Mouse (Mus musculus) monocyte, adult 5-6 weeks (primary cell): ENCODE measurements at regions not wholly inside any gene's neighbourhood (a gene's known extent, or its start where the extent isn't known, plus 50 kb on each side); places are given as distances from the start of the nearest gene placed in this dataset.
A peak's percentile ranks its signal among the peaks of the same experiment; 100 is the strongest.

Source experiments
- ATAC-seq: fragments of 153-309, 156-312 bp; replicated peaks from 2 replicates; pipeline ENCODE4 v1.8.0; 2017; ENCODE audit warnings: mild to moderate bottlenecking; ENCODE audit not compliant: low TSS enrichment, insufficient number of reproducible peaks, severe bottlenecking, poor library complexity, low FRiP score

DNA sequence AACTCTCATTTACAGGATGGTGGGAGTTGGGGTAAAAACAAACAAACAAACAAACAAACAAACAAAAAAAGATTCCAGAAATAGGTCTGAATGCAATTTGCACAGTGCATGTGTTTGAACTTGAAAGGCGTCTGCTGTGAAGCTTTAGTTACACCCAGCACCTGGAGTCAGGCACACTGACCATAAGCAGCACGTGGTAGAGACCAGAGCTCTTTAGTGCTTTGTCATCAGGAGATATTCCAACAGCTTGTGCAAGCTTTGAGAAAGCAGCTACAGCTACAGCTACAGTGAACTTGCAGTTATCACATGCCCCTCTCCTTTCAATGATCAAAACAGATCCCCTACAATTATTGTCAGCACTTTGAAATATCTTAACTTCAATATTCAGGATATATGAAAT lies 190.4 kb upstream of the Agr3 start:
- no peak for ATAC-seq

DNA sequence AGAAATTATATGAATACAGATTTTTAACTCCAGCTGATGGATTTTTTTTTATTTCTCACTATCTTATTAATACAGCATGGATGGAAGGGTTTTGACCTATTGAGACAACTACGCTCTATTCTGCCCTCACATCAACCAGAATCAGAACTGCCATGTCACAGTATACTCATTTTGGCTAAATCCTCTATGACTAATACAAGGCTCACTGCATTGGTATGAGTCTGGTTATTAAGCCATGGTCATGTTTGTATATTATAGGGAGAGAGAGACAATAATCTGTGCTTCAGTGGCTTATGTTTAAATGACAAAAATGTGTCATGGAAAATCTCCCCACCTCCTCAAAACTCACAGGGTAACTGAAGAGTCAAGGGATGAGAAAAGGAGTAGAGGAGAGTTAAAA lies 191.0 kb upstream of the Agr3 start:
- ATAC-seq, result no peak

DNA sequence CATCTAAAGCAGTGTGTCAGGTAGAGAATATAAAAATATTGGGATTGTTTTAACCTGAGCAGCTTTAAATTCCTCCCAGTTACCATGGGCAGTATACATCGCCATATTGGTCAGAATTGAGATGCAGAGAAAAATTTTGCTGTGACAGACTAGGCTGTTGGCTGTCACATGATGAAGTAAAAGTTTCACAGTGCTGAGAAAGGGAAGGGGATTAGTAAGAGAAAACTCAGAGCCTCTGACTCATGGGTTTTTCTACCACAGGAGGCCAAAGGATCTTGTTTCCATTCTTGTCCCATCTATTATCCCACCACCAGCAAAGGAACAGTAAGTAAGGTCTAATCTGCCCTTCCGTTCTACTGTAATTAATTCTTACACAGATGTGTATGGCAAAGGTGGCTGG lies 191.8 kb upstream of the Agr3 start:
- ATAC-seq, result no peak

DNA sequence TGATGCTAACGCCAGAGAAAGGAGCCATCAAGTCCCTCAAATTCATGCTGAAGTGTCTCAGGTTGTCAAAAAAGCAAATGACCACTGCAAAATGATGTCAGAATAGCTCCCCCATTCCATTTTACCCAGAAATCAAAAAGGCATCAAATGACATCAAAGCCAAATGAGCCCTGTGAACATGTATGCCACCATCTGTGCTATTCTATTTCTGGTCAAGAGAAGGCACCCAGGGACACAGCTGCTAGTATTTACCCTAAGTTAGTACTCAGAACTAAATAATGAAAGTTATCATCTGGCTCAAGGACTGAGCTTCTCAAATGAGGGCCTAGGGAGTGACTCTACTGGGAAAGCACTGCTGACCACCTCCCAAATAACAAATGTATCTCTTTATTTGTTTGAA lies 191.1 kb upstream of the Ahr start:
- ATAC-seq, result no peak

DNA sequence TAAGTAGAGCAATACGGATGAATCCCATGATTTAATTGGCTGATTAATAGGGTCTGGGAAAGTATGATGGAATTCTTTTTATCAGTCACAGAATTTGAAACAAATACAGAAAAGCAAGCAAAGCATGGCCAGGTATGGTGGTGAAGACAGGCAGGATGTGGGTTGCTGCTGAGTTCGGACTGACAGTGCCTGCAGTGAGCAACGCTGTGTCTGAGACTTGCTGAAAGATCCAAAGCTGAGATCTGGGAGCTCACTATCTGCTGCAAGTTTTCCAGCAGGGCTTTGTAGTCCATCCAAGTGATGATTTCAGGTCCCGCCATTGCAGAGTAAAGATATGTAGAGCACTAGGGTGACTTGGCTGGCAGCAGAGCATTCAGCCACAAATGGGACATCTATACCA lies 189.3 kb upstream of the Ahr start:
- no peak for ATAC-seq

DNA sequence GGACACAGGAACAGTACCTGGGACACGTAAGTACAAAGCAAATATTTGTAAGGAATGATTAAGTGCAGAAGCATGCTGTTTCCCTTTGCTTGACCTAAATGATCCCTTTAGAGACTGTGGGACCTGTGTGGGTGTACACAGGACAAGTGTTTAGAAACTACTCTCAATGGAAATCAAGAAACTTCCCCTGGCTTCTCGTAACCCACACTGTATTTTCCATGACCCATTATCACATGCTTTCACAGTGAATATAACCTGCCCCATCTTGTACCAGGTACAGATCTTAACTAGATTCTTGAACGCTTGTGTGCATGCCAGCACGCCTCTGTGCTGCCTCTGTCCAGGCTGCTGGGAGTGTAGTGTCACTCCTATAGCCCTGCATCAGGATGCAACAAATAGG lies 177.8 kb upstream of the Ahr start:
- ATAC-seq, result no peak

DNA sequence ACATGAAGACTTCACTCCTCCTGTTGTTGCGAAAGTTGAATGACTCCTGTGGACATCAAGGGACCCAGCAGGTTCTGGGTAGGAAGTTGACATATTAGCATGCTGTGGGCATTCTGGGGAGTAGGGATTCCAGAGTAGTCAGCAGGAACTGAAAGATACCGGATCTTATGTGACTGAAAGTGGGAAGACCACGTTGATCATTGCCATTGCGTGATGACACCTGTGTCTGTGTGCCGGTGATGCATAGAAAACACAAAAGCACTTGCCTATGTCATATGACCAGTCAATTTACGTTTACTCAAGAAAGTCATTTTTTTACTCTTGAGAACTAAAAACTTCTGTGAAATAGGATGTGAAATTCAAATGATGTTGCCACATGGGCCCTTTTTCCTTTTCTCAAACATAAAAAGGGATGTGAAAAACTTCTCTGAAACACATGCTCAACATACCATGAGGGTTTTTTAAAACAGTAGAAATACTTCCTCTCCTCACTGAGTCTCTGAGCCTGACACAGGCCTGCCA lies 176.8 kb upstream of the Ahr start:
- ATAC-seq, result peak; percentile 81

DNA sequence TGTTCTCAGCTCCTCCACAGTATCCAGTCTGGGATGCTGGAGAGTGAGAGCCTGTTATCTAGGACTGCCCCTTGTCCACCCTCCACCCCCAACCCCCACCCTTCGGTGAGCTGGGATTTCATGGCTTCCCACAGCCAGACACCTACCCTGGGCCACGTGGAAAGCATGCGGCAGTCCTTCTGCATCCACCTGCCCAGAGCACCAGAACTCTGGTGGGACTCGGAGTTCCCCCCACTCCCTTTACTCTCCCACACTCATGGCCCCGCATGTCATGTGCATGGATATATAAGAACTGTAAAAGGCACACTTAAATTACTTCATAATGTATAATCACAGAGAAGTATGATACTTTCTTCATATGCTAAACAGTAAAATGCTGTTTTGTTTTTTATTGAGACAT lies 175.5 kb upstream of the Ahr start:
- no peak for ATAC-seq

DNA sequence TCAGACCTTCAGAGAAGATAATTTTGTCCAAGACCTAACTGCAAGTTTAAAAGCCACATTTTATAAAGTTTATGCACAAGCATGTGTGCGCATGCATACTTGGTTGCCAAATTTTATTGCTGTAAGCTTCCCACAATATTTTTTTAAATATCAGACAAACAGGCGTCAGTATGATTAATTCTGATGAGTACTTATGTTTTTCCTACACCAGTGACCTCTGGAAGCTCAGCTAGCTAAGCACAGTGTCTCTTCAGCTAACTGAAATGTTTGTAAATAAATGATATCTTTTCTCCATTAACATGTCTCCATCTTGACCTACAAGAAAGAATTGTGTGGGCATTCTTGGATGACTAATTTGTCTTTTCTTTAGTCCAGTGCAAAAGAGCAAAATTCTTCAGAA lies 168.6 kb upstream of the Ahr start:
- no peak for ATAC-seq

DNA sequence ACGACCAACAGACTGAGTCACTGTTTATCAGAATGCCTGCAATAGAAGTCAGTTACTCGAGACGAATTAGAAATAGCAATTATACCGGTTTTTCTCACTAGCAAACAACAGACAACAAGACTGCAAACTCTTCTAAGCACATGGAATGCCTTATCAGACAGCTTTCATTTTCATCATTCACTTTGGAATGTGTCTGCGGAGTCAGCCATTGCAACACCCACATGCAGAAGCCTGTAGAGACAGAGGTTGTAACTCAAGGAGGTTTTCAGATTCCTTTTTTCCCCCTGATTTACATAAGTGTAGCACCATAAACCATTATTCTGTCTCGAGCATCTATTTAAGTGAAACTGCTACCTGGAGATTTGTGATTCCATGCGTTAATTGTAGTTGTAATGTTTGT lies 167.8 kb upstream of the Ahr start:
- no peak for ATAC-seq

DNA sequence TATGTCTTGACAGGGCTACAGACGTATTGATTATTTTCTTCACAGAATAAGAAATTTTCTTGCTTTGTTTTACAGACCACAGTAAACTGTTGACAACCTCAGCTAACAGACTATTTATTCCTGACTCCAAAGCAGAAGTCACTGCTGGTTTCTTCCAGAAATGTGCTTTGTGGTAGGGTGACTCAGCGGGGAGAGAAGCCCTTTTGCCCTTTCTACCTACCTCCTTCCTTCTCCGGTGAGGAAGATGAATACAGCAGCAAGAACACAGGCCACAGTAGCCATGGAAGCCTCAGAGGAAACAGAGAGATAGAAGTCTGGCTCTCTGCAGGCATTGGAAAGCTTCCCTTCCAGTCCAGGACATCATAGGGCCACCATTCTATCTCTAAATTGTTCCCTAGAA lies 159.4 kb upstream of the Ahr start:
- 0 out of 2 replicates have a peak, but pooled peaks have one; percentile 40 for ATAC-seq

DNA sequence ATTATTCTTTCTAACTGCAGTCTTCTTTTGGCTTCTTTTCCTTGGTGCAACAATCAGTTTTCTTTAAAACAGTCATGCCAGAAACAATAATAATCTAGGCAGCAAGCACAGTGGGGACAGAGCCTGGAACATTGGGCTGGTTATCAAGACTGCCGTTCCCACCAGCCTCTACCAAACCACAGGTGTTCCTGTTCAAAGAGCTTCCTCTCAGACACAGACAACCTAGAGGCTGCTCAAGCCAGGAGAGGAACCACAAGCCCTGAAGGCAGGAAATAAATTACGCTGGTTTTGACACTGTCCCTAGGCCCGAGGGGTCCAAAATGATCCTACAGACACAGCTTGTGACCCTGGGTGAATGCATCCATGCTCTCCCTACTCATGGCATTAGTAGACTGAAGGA lies 156.1 kb upstream of the Ahr start:
- peak; percentile 40; the same call in 1 of the 2 replicates for ATAC-seq

DNA sequence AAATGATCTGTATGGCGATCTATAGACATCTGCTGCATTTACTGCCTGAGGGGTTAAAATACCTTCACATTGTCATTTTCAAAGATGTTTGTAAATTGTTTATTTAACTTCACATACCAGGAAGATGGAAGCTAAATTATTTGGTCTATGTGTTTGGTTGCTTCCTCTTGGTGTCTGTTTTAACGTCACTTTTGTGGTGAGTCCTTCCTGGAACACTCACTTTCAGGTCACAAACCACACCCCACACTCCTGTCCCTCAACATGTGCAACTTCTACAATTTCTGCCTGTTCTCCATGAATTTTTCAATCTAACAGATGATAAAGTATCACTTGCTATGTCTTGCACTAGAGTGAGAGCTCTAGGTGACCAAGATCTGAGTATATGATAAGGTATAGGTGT lies 151.4 kb upstream of the Ahr start:
- no peak for ATAC-seq

DNA sequence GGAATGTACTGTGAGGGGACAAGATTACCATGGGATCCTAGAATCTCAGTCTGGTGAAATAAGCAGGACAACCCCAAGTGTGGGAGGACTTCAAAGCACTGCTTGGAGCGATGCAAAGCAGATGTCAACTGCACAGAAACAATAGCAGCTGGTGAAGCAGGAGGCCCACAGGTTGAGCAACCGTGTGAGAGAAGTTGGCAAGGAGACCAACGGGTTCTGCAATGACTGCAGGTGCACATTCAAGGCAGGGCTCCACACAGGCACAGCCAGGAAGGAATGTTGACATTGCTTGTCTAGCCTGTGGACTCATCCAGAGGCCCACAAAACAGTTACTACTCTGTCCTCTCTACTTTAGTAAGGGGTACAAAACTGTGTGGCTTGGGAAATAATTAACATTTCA lies 150.4 kb upstream of the Ahr start:
- ATAC-seq, result no peak

DNA sequence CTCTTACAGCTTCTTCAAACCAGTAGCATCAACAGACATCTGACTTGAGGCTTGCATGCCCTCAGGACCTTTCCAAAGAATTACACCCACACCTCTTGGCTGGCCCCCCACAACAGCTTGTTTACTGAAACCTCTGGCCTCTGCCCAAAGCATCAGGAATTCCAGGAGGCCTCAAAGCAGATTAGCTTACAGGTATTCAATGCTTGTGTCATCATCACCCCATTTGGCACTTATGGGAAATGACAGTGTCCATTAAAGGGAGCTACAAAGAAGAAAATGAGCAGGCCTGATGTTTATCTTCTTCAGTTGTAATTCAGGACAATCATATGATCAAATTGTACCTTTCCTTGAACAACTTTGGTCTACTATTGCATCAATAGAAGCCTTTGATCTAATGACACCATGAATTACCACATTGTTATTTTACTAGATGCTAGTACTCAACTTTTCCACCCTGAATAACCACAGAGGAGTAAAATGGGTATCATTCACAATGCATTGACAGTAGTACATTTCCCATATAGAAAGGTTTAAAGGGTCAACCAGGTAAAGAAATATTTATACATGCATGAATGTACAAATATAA lies 147.1 kb upstream of the Ahr start:
- no peak for ATAC-seq

DNA sequence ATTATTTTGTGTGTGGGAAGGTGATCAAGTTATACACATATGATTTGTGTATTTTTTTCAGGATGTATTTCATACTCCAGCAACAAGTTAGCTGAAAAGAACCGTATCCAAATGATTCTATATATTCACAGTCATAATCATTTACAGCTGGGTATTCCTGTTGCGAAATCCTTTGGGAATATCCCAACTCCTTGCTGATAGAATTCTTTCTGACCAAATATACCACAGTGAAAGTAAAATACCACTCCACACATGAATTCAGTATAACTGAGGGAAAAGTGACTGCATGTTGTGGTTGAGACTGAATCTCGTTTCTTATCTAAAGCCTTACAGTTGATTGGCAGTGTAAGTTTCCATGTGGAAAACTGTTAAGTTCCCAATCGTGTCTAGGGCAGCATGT lies 145.1 kb upstream of the Ahr start:
- no peak for ATAC-seq

DNA sequence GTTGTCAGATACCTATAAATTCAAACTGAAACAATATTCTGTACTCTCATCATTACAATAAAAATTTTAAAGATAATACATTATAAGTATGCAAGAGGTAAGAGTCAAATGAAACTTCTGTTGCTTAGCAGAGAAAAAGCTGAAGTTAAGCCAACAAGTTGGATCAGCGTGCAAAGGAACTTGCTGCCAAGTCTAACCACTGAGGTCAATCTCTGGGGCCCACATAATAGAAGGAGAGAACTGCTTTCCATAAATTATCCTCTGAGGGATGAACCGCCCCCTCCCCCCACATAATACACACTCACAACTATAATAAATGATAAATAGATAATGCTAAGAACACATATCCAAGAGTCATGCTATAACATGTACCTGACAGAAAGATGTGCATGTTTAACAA lies 144.2 kb upstream of the Ahr start:
- no peak for ATAC-seq

DNA sequence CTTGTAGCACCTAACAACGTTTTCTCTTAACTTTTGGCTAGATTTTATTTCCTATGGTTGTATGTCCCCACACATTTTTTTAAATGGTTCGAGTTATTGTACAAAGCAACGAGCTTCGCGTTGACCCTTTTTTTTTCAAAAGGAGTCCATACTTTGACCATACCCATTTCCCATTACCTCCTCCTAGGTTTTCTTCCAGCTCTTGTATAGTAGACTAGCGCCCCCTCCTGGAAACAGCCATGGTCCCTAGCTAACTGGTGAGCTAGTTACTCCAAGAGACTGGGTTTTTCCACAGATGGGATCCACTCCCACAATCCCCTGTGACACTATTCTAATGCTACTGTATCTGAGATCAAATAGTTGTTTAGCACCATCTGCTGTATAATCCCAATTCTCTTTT lies 139.6 kb upstream of the Ahr start:
- no peak for ATAC-seq

DNA sequence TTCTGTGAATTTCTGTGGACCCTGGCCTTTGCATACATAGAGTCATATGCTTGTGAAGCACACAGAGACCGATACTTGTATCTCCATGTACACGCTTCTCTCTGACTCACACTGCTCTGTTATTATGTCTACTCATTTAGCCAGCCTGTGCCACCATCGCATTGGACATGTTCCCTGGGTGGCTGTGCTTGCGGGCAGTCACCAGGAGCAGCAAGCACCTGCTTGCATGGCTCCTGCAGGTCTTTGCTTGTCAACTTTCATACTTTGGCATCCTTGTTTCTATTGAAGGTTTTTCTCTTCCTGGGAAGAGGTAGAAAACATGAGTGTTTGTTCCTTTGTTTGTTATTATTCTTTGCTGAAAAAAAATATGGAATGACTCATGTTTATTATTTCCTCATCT lies 136.1 kb upstream of the Ahr start:
- ATAC-seq, result no peak

DNA sequence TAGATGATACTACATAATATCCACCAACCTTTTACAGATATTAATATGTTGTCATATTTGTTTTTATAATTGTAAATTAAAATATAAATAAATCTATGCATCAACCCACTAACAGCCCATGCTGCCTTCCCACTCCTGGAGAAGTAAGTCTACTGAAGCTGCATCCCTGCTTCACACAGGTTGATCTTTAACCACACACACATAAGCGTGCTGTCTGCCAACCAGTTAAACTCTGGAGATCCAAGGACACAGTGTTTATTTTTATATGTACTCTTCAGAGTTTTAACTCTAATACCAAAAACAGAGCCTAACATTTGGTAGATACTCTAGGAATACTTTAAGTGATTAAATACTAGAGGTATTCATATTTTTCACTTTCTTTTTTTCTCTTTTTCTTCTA lies 133.9 kb upstream of the Ahr start:
- no peak for ATAC-seq

DNA sequence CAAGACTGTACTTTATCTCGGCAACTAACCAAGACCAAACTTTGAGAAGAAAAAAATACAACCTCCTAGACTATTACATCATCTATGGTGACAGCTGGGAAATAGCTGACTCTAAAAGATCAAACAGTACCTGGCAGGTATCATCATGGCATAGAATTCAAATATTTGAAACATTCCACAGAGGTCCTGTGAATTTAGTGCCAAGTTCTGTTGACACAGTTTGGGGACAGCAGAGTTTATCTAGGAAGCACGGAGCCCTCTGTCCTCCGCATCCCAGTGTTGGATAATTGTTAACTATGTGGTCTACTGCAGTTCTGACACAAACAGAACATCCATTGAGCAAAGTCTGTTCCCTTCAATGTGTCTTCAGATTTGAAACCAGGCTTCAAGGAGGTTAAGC lies 132.9 kb upstream of the Ahr start:
- ATAC-seq, result no peak
